Mouse (Mus musculus) sigmoid colon, adult 10 weeks (tissue): ENCODE measurements around the gene Igtp. TPM values are rescaled to one million over a fixed set of nuclear protein-coding genes. Genes with fewer than 3 reads are reported as not detected.

Experiments used
- polyA plus RNA-seq: library from polyadenylated mRNA; stranded (reverse); fragments of 350-450 nt; fragmentation: Illumina TruSeq; extraction: RNeasy Lipid Tissue Mini Kit (QIAGEN cat#74804); gene quantifications from one replicate; pipeline ENCODE4 v1.2.3, GENCODE M21; 2014; ENCODE audit warnings: low read depth, low replicate concordance

The Igtp gene
- polyA plus RNA-seq: 19.7 TPM

DNA sequence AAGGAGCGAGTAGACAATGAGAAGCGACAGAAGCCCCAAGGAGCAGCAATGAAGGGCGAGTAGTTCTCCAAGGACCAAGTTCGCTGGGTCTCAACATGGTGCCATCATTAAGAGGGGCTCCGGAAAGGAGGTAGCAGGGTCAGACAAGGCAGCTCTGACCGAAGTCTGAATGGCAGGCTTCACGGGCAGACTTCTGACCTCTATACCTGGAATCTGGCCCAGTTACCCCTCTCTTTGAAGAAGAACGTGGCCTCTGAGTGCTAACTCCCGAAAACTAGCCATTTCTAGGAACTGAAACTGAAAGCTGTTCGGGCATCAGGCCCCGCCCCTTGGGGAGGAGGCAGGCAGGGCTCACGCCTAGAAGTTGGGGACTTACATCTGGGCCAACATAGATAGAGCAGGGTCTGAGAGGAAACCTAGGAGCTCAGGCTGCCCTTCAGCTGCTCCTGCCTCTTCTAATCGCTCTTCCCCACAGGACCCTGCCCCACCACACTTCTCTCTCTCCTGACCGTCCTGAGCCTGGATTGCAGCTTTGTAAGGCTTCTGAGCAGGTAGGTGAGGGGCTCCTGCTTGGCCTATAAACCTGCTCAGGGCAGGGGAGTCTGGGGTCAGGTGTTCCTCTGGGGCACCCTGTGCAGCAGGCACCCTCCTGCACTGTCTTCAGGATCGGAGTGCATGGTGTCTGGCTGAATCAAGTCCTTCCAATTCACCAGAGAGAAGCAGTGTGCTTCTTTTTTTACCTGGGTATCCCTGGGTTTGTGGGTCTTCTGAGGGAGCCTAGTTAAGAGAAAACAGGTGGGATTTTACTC lies at the start of gene Igtp, which contains the start of gene Irgm2:
Gene Igtp, plus strand, starts transcription at position 328 of the 809 bp plus-strand sequence.
Gene Irgm2, plus strand, starts transcription at position 390 of the 809 bp plus-strand sequence.

DNA sequence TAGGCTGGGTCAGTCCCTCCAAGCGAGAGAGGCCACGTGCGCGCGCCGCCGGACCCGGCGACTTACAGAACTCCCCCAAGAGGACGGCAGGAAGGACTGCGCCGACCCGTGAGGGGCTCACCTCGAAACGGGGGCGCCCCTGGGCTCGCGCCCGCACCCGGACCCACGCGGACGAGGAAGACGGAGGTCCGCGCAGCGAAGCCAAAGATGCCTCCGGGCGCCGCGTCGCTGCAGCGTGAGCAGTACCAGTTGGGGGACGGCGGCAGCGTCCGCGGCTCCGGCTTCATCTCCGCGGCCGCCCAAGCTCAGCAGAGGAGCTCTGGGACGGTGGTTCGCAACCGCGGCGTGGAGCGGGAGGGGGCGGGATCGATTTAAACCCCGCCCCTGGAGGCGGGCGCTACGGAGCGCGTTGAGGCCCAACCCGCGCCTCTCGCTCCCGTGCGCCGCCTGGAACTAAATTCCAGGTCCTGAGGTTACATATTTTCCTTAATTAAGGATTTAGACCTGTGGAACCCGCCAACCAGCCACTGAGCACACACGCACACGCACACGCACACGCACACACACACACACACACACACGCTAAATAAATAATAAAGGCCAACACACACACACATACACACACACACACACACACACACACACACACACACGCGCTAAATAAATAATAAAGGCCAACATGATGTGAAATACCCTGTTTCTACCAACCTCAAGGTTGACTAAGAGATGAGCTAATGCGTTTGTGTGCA lies 31.0 kb upstream of the Igtp start, which contains the start of gene Gemin5:
Gene Gemin5, minus strand, starts transcription at position 373 of the 749 bp plus-strand sequence.

DNA sequence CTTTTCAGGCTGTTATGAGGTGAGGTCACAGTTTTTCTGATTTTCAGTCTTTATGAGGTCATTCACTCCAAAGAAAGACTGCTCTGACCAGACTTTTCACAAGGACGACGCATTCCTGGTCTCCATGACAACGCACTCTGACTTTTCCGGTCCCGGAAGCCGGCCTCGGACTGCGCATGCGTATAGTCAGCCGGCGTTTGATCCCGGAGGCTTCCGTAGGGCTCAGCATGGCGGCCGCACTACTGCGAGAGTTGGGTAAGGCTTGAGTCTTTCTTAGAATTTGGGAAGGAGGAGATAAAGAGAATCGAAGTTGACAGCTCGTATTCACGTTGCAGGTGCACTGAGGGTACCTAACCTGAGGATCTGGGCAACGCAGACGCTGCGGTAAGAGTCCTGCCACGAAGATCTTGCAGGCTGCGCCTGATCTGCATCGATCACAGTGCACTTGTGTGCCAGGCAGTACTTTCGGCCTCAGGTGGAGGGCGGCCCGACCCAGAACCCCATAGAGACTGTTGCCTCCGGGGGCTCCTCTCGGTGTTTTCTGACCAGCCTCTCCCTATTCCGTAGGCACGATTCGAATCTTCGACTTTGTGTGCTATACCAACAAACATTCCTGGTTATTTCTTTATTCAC lies 27.8 kb upstream of the Igtp start, which contains the start of gene Mrpl22:
Gene Mrpl22, plus strand, starts transcription at position 203 of the 633 bp plus-strand sequence.

Other genes with a start within 250 kb of the Igtp start
- gene Larp1, start 190.5 kb upstream of the Igtp start, polyA plus RNA-seq: 24.4 TPM
- not detected for gene Gm12248, start 106.4 kb upstream of the Igtp start, polyA plus RNA-seq
- gene Cnot8, start 95.4 kb upstream of the Igtp start, polyA plus RNA-seq: 26.2 TPM
- gene Gemin5, start 31.0 kb upstream of the Igtp start, polyA plus RNA-seq: 3.5 TPM
- 27.6 TPM for gene Mrpl22, start 27.9 kb upstream of the Igtp start, polyA plus RNA-seq
- gene Irgm2, start 62 bp downstream of the Igtp start, polyA plus RNA-seq: 35.9 TPM
- not detected for gene 4930438A08Rik, start 75.2 kb downstream of the Igtp start, polyA plus RNA-seq
- 2.9 TPM for gene Zfp692, start 107.5 kb downstream of the Igtp start, polyA plus RNA-seq
- gene Zfp672, start 130.8 kb downstream of the Igtp start, polyA plus RNA-seq: 75.1 TPM
- 1.0 TPM for gene Sh3bp5l, start 131.2 kb downstream of the Igtp start, polyA plus RNA-seq
- gene Lypd8, start 179.5 kb downstream of the Igtp start, polyA plus RNA-seq: 5,512 TPM
- gene 1810065E05Rik, start 221.6 kb downstream of the Igtp start, polyA plus RNA-seq: 220 TPM
- not detected for gene Gm12253, start 233.0 kb downstream of the Igtp start, polyA plus RNA-seq